9 mouse cellular contexts compared by ENCODE assay signal in genomic region chr12:112140231-112140630, GRCm38 (mm10). TPM values are rescaled to one million over a fixed set of nuclear protein-coding genes. Genes with fewer than 3 reads are reported as not detected.
DNase-seq lines count a peak whose midpoint lies in the region; ATAC-seq and TF ChIP-seq lines count a peak whose summit lies in the region.
"Had no signal": no experiment of that assay in that cellular context is flagged by ENCODE, and none has a peak within 500 bp of the region (broad histone marks: within the 10 kb centered on the region; RNA-seq: fewer than 3 reads in every experiment).

No protein-coding gene starts in this region.

- H3K27ac ChIP-seq in liver, adult 2 months (replicated peaks; ENCODE audit: insufficient read depth, low read depth, low read length): no peak overlapping the region
- no peak overlapping the region for H3K27ac ChIP-seq in liver, embryonic 11.5 days (ENCODE audit: low read depth, low read length)
- H3K27ac ChIP-seq in stomach, postnatal 0 days (replicated peaks): no peak overlapping the region
- H3K27ac ChIP-seq: liver, embryonic 13.5 days had no signal

- no peak for ATAC-seq in liver, embryonic 11.5 days (replicated peaks; ENCODE audit: low FRiP score)
- ATAC-seq in stomach, postnatal 0 days (ENCODE audit: low FRiP score, low TSS enrichment): peak; percentile 36; the same call in 1 of the 2 replicates

- no peaks in the 10 kb centered on the region for H3K36me3 ChIP-seq in liver, adult 2 months (ENCODE audit: control insufficient read depth, insufficient read depth, low read length)
- H3K36me3 ChIP-seq in liver, embryonic 11.5 days (ENCODE audit: control insufficient read depth, insufficient read depth, low read length): no peaks in the 10 kb centered on the region
- no peaks in the 10 kb centered on the region for H3K36me3 ChIP-seq in stomach, postnatal 0 days (ENCODE audit: control insufficient read depth, insufficient read depth, low read length)
- H3K36me3 ChIP-seq: liver, embryonic 13.5 days had no signal

- no peaks in the 10 kb centered on the region for H3K4me1 ChIP-seq in liver, adult 2 months (ENCODE audit: control insufficient read depth, insufficient read depth, low read length)
- peaks cover 9% of the 10 kb centered on the region; the same call in 1 of the 2 replicates for H3K4me1 ChIP-seq in liver, embryonic 11.5 days (replicated peaks; ENCODE audit: control insufficient read depth, insufficient read depth, low read length)
- no peaks in the 10 kb centered on the region for H3K4me1 ChIP-seq in lung, adult 2 months (ENCODE audit: control insufficient read depth, insufficient read depth, low read length)
- no peaks in the 10 kb centered on the region for H3K4me1 ChIP-seq in stomach, postnatal 0 days (replicated peaks; ENCODE audit: control insufficient read depth, insufficient read depth)

- 6% methylated on average over 5 of the region's 5 CpGs for WGBS in liver, adult 2 months
- WGBS in liver, embryonic 11.5 days: 6% methylated on average over 5 of the region's 5 CpGs
- WGBS in lung, adult 2 months: 6% methylated on average over 5 of the region's 5 CpGs
- WGBS in stomach, postnatal 0 days: 6% methylated on average over 5 of the region's 5 CpGs

- H3K4me2 ChIP-seq in liver, embryonic 11.5 days: no peak overlapping the region
- H3K4me2 ChIP-seq in stomach, postnatal 0 days (replicated peaks; ENCODE audit: low read depth): no peak overlapping the region
- H3K4me2 ChIP-seq: liver, embryonic 13.5 days had no signal

- no peak overlapping the region for H3K9ac ChIP-seq in liver, adult 2 months (ENCODE audit: low read depth, low read length)
- no peak overlapping the region for H3K9ac ChIP-seq in liver, embryonic 11.5 days (ENCODE audit: low read depth, low read length)
- H3K9ac ChIP-seq in stomach, postnatal 0 days (ENCODE audit: low read length): no peak overlapping the region
- H3K9ac ChIP-seq: liver, embryonic 13.5 days had no signal

- no peaks in the 10 kb centered on the region for H3K79me2 ChIP-seq in liver, adult 2 months (ENCODE audit: control insufficient read depth, insufficient read depth, low read length)

- no peak for TF ChIP-seq POLR2A in liver, adult 2 months (IDR thresholded peaks at IDR 0.05; ENCODE audit: extremely low read depth, insufficient read depth, low read length)
- no peak for TF ChIP-seq POLR2A in lung, adult 2 months (IDR thresholded peaks at IDR 0.05; ENCODE audit: borderline replicate concordance, extremely low read depth, low read depth, low read length)

- peak; percentile 94 for TF ChIP-seq CTCF in liver, adult 2 months (IDR thresholded peaks at IDR 0.05; ENCODE audit: low read depth, low read length)
- peak; percentile 94 for TF ChIP-seq CTCF in lung, adult 2 months (IDR thresholded peaks at IDR 0.05; ENCODE audit: insufficient read depth, low read length)
- peak; percentile 95 for TF ChIP-seq CTCF in stomach, postnatal 0 days (IDR thresholded peaks at IDR 0.05; ENCODE audit: low read depth)

- DNase-seq in adrenal gland, adult 2 months: peak; percentile 54
- DNase-seq in adrenal gland, adult 8-10 months: no peak
- DNase-seq in liver, adult 2 months (ENCODE audit: extremely low read depth, low read depth, low spot score): peak; percentile 54
- no peak for DNase-seq in liver, embryonic 11.5 days (ENCODE audit: low spot score)
- peak; percentile 76 for DNase-seq in adrenal gland, postnatal 14 days
- DNase-seq in induced T-regulatory cell, adult 2 months (ENCODE audit: low read depth): peak; percentile 63
- peak; percentile 60 for DNase-seq in lung, adult 2 months
- DNase-seq in stomach, postnatal 0 days (ENCODE audit: low spot score): peak; percentile 53
- DNase-seq: liver, embryonic 13.5 days had no signal

- TF ChIP-seq EP300 in stomach, postnatal 0 days (optimal IDR thresholded peaks at IDR 0.05): no peak

- H3K27me3 ChIP-seq in liver, adult 2 months (ENCODE audit: control insufficient read depth, insufficient read depth, low read length): peaks cover 10% of the 10 kb centered on the region
- peaks cover 48% of the 10 kb centered on the region for H3K27me3 ChIP-seq in liver, embryonic 11.5 days (replicated peaks; ENCODE audit: control insufficient read depth, insufficient read depth, low read length)
- peaks cover 19% of the 10 kb centered on the region for H3K27me3 ChIP-seq in stomach, postnatal 0 days (ENCODE audit: control insufficient read depth, insufficient read depth, low read length)

- no peaks in the 10 kb centered on the region for H3K9me3 ChIP-seq in liver, embryonic 11.5 days (ENCODE audit: control insufficient read depth, low read length)
- H3K9me3 ChIP-seq in stomach, postnatal 0 days (ENCODE audit: control insufficient read depth, low read length): no peaks in the 10 kb centered on the region
- H3K9me3 ChIP-seq: liver, embryonic 13.5 days had no signal

- H3K4me3 ChIP-seq in liver, adult 2 months (ENCODE audit: insufficient read depth, low read depth, low read length): no peak overlapping the region
- H3K4me3 ChIP-seq in liver, embryonic 11.5 days (ENCODE audit: low read depth, low read length): no peak overlapping the region
- H3K4me3 ChIP-seq in lung, adult 2 months (replicated peaks; ENCODE audit: extremely low read depth, low read depth, low read length): no peak overlapping the region
- no peak overlapping the region for H3K4me3 ChIP-seq in stomach, postnatal 0 days (ENCODE audit: low read depth, low read length)
- H3K4me3 ChIP-seq: liver, embryonic 13.5 days had no signal

RNA-seq across cellular contexts. Expression of gene Kif26a, which starts 5.8 kb away (rescaled TPM):
- total RNA-seq in adrenal gland, adult 2 months (2021): 1 to 10 TPM; 6.1 to 9.5 TPM
- 11.8 and 17.0 TPM in 2 replicates for polyA plus RNA-seq in adrenal gland, adult 2 months (2012; rRNA removed)
- 10 to 100 TPM; 11.4 to 19.1 (median 14.7) TPM for total RNA-seq in adrenal gland, adult 8-10 months (2022)
- total RNA-seq in liver, adult 2 months (2014; rRNA removed): 0.27 and 0.28 TPM in 2 replicates
- polyA plus RNA-seq in liver, adult 2 months (2012; rRNA removed): 0.77 and 0.84 TPM in 2 replicates
- 0.52 and 0.59 TPM in 2 replicates for polyA plus RNA-seq in liver, embryonic 11.5 days (2014; fragmentation: Nextera tagmentation; extraction: Ambion mirVana)
- total RNA-seq in adrenal gland, postnatal 14 days (2021): 12.8 and 15.4 TPM in 2 replicates
- 28.8 and 32.4 TPM in 2 replicates for polyA plus RNA-seq in lung, adult 2 months (2012; rRNA removed)
- 0.75 and 0.80 TPM in 2 replicates for polyA plus RNA-seq in stomach, postnatal 0 days (2015; fragmentation: Nextera tagmentation; extraction: Ambion mirVana)

RNA-seq across cellular contexts. Expression of gene Aspg, which starts 33.8 kb away (rescaled TPM):
- total RNA-seq in adrenal gland, adult 2 months (2021): 10 to 100 TPM; 23.2 to 24.5 TPM
- polyA plus RNA-seq in adrenal gland, adult 2 months (2012; rRNA removed): 27.0 and 52.0 TPM in 2 replicates
- total RNA-seq in adrenal gland, adult 8-10 months (2022): 10 to 100 TPM in 2 of 4 experiments, 1 to 10 TPM in 1, under 1 TPM in 1; 0.22 to 19.3 (median 7.5) TPM
- 162 and 179 TPM in 2 replicates for total RNA-seq in liver, adult 2 months (2014; rRNA removed)
- polyA plus RNA-seq in liver, adult 2 months (2012; rRNA removed): 398 and 612 TPM in 2 replicates
- 0.38 and 0.73 TPM in 2 replicates for polyA plus RNA-seq in liver, embryonic 11.5 days (2014; fragmentation: Nextera tagmentation; extraction: Ambion mirVana)
- 40.1 and 40.8 TPM in 2 replicates for total RNA-seq in adrenal gland, postnatal 14 days (2021)
- polyA plus RNA-seq in lung, adult 2 months (2012; rRNA removed): 7.5 and 16.8 TPM in 2 replicates
- 6.0 and 6.9 TPM in 2 replicates for polyA plus RNA-seq in stomach, postnatal 0 days (2015; fragmentation: Nextera tagmentation; extraction: Ambion mirVana)

Comparison
In these comparisons a context has a peak if more than half of its experiments do, and no peak if none do; other contexts are left out.
1. DNase-seq: peak in adrenal gland, adult 2 months (single experiment), liver, adult 2 months (single experiment), adrenal gland, postnatal 14 days (single experiment), induced T-regulatory cell, adult 2 months (single experiment), lung, adult 2 months (single experiment) and stomach, postnatal 0 days (single experiment); none in adrenal gland, adult 8-10 months (single experiment) and liver, embryonic 11.5 days (single experiment).
2. Peak in every context shown above with its lines, with median percentiles within 50 percentile points of each other: CTCF ChIP-seq.